Comparison of ENCODE assay signal across 24 mouse cellular contexts in the genomic region with DNA sequence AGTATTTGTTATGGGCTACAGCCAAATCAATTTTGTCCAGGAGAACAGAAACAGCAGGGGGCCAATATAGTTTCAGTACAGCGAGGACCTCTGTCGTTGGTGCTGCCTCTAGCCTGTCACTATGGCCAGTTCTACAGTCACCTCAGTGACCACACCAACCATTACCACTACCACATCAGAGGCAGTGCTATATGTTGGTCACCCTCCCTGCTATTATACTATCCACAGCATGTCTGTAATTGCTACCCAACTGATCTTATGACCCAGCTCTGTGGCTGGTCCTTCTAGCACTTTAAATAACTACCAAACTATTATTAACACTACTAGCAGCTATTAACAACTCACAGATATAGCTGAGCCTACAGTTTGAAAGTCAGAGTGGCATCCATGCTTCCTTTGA.
"Had no signal": no experiment of that assay in that cellular context is flagged by ENCODE, and none has a peak within 500 bp of the region (broad histone marks: within the 10 kb centered on the region; RNA-seq: fewer than 3 reads in every experiment).

No protein-coding gene starts in this region.

- H3K27me3 ChIP-seq: hindbrain, embryonic 13.5 days; hindbrain, embryonic 15.5 days; kidney, embryonic 15.5 days; liver, embryonic 12.5 days had no signal

- H3K27ac ChIP-seq: hindbrain, embryonic 13.5 days; hindbrain, embryonic 15.5 days; hindbrain, postnatal 0 days; kidney, embryonic 15.5 days; kidney, postnatal 0 days; limb, embryonic 13.5 days; limb, embryonic 15.5 days; liver, embryonic 12.5 days; liver, embryonic 14.5 days had no signal

- H3K9ac ChIP-seq: heart, embryonic 12.5 days; hindbrain, embryonic 13.5 days; hindbrain, embryonic 15.5 days; kidney, embryonic 15.5 days; limb, embryonic 13.5 days; limb, embryonic 15.5 days; liver, embryonic 12.5 days; liver, embryonic 14.5 days had no signal

- H3K4me2 ChIP-seq: heart, embryonic 12.5 days; hindbrain, embryonic 13.5 days; hindbrain, embryonic 15.5 days; kidney, embryonic 15.5 days; limb, embryonic 13.5 days; limb, embryonic 15.5 days; liver, embryonic 12.5 days had no signal

- H3K9me3 ChIP-seq: hindbrain, embryonic 13.5 days; hindbrain, embryonic 15.5 days; kidney, embryonic 15.5 days; limb, embryonic 15.5 days; liver, embryonic 12.5 days had no signal

- ATAC-seq: hindbrain, postnatal 0 days; intestine, embryonic 16.5 days; liver, embryonic 12.5 days had no signal

- DNase-seq: gastrocnemius, postnatal 14 days; gastrocnemius, postnatal 36 days; heart, adult 11 months; heart, postnatal 14 days; heart, postnatal 36 days; kidney, adult 11 months; kidney, adult 2 months; kidney, adult 9 months; kidney, postnatal 14 days; kidney, postnatal 36 days; layer of hippocampus, adult 9-11 months; layer of hippocampus, postnatal 36 days; left cerebral cortex, postnatal 4 days had no signal

- H3K36me3 ChIP-seq: heart, embryonic 12.5 days; hindbrain, embryonic 13.5 days; hindbrain, embryonic 15.5 days; kidney, embryonic 15.5 days; limb, embryonic 13.5 days; limb, embryonic 15.5 days; liver, embryonic 12.5 days had no signal

- H3K4me3 ChIP-seq: heart, embryonic 12.5 days; hindbrain, embryonic 13.5 days; hindbrain, embryonic 15.5 days; kidney, embryonic 15.5 days; limb, embryonic 13.5 days; limb, embryonic 15.5 days; liver, embryonic 12.5 days had no signal

- H3K4me1 ChIP-seq: heart, embryonic 12.5 days; liver, embryonic 12.5 days had no signal
